ENCODE assay signal across 7 mouse cellular contexts in the genomic region with DNA sequence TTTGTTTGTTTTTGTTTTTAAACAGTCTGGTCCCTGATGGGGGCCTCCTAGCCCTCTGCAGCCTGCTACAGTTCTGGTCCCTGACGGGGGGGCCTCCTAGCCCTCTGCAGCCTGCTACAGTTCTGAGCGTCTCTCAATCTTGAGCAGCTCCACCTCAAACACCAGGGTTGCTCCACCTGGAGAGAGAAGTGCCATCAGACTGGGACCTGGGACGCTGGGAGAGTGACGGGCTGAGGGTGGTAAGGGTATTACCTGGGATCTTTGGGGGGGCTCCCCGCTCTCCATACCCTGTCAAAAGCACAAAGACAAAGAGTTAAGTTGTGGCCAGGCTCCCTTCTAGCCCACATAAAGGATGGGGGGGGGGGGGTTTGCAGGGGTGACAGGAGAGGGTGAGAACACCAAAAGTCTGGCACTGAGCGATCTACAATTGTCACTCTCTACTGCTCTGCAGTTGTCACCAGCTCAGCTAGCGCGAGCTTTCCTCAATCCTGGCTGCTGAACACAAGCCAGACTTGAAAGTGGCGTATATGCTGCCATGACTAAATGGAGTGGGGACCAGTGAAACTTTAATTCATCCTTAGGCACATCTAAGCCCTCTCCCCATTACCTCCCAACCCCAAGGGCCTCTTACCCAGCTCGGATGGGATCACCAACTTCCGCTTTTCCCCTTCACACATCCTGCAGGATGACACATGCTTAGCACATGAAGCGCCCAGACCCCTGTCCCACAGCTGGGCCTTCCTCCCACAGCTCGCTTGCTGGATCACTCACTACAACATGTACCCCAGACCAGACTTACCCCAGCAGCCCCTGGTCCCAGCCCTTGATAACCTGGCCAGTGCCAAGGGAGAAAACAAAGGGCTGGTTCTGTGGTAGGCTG. TPM values are rescaled to one million over a fixed set of nuclear protein-coding genes. Genes with fewer than 3 reads are reported as not detected.
A peak's percentile ranks its signal among the peaks of the same experiment; 100 is the strongest.
DNase-seq lines count a peak whose midpoint lies in the region; ATAC-seq and TF ChIP-seq lines count a peak whose summit lies in the region.

No protein-coding gene starts in this region.

- peaks cover 28% of the 10 kb centered on the region for H3K36me3 ChIP-seq in lung, embryonic 15.5 days
- H3K36me3 ChIP-seq in forebrain, embryonic 13.5 days (ENCODE audit: poor library complexity, severe bottlenecking) = peaks cover 32% of the 10 kb centered on the region
- peaks cover 24% of the 10 kb centered on the region for H3K36me3 ChIP-seq in limb, embryonic 14.5 days (ENCODE audit: control insufficient read depth, insufficient read depth, low read length)
- peaks cover 21% of the 10 kb centered on the region for H3K36me3 ChIP-seq in stomach, embryonic 14.5 days (ENCODE audit: control insufficient read depth, insufficient read depth, low read length)

- ATAC-seq in lung, embryonic 15.5 days (ENCODE audit: borderline replicate concordance, extremely low read depth, low FRiP score, low TSS enrichment) = no peak
- no peak for ATAC-seq in forebrain, embryonic 13.5 days
- ATAC-seq in limb, embryonic 14.5 days (ENCODE audit: low FRiP score, low read depth) = no peak
- ATAC-seq in stomach, embryonic 14.5 days (ENCODE audit: insufficient number of reproducible peaks, insufficient read depth, low FRiP score, low read depth) = no peak

- peak overlapping the region; percentile 78 for H3K4me2 ChIP-seq in lung, embryonic 15.5 days
- peak overlapping the region; percentile 91 for H3K4me2 ChIP-seq in forebrain, embryonic 13.5 days
- H3K4me2 ChIP-seq in limb, embryonic 14.5 days (replicated peaks; ENCODE audit: low read depth, low read length, severe bottlenecking) = peak overlapping the region; percentile 68; the same call in 1 of the 2 replicates
- peak overlapping the region; percentile 76; the same call in 1 of the 2 replicates for H3K4me2 ChIP-seq in stomach, embryonic 14.5 days (replicated peaks; ENCODE audit: low read depth, low read length)

- no peaks in the 10 kb centered on the region for H3K9me3 ChIP-seq in lung, embryonic 15.5 days
- H3K9me3 ChIP-seq in forebrain, embryonic 13.5 days (replicated peaks) = no peaks in the 10 kb centered on the region
- H3K9me3 ChIP-seq in limb, embryonic 14.5 days (ENCODE audit: control insufficient read depth, low read length) = no peaks in the 10 kb centered on the region
- H3K9me3 ChIP-seq in stomach, embryonic 14.5 days (ENCODE audit: control insufficient read depth, low read depth, low read length) = no peaks in the 10 kb centered on the region

- H3K9ac ChIP-seq in lung, embryonic 15.5 days = peak overlapping the region; percentile 56; the same call in 1 of the 2 replicates
- H3K9ac ChIP-seq in forebrain, embryonic 13.5 days = peak overlapping the region; percentile 73
- H3K9ac ChIP-seq in limb, embryonic 14.5 days (ENCODE audit: low read depth, low read length, severe bottlenecking) = no peak overlapping the region
- H3K9ac ChIP-seq in stomach, embryonic 14.5 days (replicated peaks; ENCODE audit: low read depth, low read length) = 0 out of 2 replicates have a peak overlapping the region, but pooled peaks have one; percentile 60

- WGBS in lung, embryonic 15.5 days = 73% methylated on average over 13 of the region's 13 CpGs
- 88% methylated on average over 13 of the region's 13 CpGs for WGBS in forebrain, embryonic 13.5 days
- 83% methylated on average over 13 of the region's 13 CpGs for WGBS in limb, embryonic 14.5 days
- 80% methylated on average over 13 of the region's 13 CpGs for WGBS in stomach, embryonic 14.5 days

- no peaks in the 10 kb centered on the region for H3K27me3 ChIP-seq in lung, embryonic 15.5 days
- H3K27me3 ChIP-seq in forebrain, embryonic 13.5 days = no peaks in the 10 kb centered on the region
- H3K27me3 ChIP-seq in limb, embryonic 14.5 days (ENCODE audit: control insufficient read depth, insufficient read depth, low read length) = no peaks in the 10 kb centered on the region
- H3K27me3 ChIP-seq in stomach, embryonic 14.5 days (ENCODE audit: control insufficient read depth, insufficient read depth, low read length) = no peaks in the 10 kb centered on the region

- peak overlapping the region; percentile 82 for H3K4me3 ChIP-seq in lung, embryonic 15.5 days
- H3K4me3 ChIP-seq in forebrain, embryonic 13.5 days = peak overlapping the region; percentile 52
- peak overlapping the region; percentile 69 for H3K4me3 ChIP-seq in limb, embryonic 14.5 days (replicated peaks; ENCODE audit: low read length)
- H3K4me3 ChIP-seq in stomach, embryonic 14.5 days (ENCODE audit: low read depth, low read length) = 0 out of 2 replicates have a peak overlapping the region, but pooled peaks have one; percentile 67

- peaks cover 47% of the 10 kb centered on the region for H3K4me1 ChIP-seq in lung, embryonic 15.5 days
- H3K4me1 ChIP-seq in forebrain, embryonic 13.5 days = peaks cover 48% of the 10 kb centered on the region
- H3K4me1 ChIP-seq in limb, embryonic 14.5 days (ENCODE audit: control insufficient read depth, insufficient read depth, low read length) = peaks cover 21% of the 10 kb centered on the region
- peaks cover 34% of the 10 kb centered on the region for H3K4me1 ChIP-seq in stomach, embryonic 14.5 days (ENCODE audit: control insufficient read depth, insufficient read depth, low read length)

- no peak for DNase-seq in lung, postnatal 14 days
- no peak for DNase-seq in limb, embryonic 14.5 days (ENCODE audit: low spot score)
- no peak for DNase-seq in cerebellum, postnatal 4 days (ENCODE audit: low spot score in 2 of 2)
- DNase-seq in adrenal gland, adult 2 months = no peak

- TF ChIP-seq POLR2A in limb, embryonic 14.5 days (IDR thresholded peaks at IDR 0.05; ENCODE audit: borderline replicate concordance, extremely low read depth, insufficient read depth, insufficient read length) = no peak

- H3K27ac ChIP-seq in lung, embryonic 15.5 days = peak overlapping the region; percentile 95; the same call in 1 of the 2 replicates
- peak overlapping the region; percentile 86 for H3K27ac ChIP-seq in forebrain, embryonic 13.5 days
- H3K27ac ChIP-seq in limb, embryonic 14.5 days (replicated peaks; ENCODE audit: low read depth, low read length) = no peak overlapping the region
- H3K27ac ChIP-seq in stomach, embryonic 14.5 days (ENCODE audit: low read length) = peak overlapping the region; percentile 41

RNA-seq across cellular contexts. Expression of gene Plcb3, which starts 1.7 kb away (rescaled TPM):
- polyA plus RNA-seq in lung, embryonic 15.5 days (2015; fragmentation: Nextera tagmentation; extraction: Ambion mirVana) = 53.5 and 53.9 TPM in 2 replicates
- polyA plus RNA-seq in forebrain, embryonic 13.5 days (2015; fragmentation: Nextera tagmentation; extraction: Ambion mirVana) = 11.0 TPM in 2 replicates
- 80.6 and 102 TPM in 2 replicates for polyA plus RNA-seq in limb, embryonic 14.5 days (2012; rRNA removed)
- 36.6 and 42.4 TPM in 2 replicates for polyA plus RNA-seq in limb, embryonic 14.5 days (2014; fragmentation: Nextera tagmentation; extraction: Ambion mirVana)
- 50.6 and 56.1 TPM in 2 replicates for polyA plus RNA-seq in stomach, embryonic 14.5 days (2014; fragmentation: Nextera tagmentation; extraction: Ambion mirVana)
- total RNA-seq in adrenal gland, adult 2 months (2021) = 10 to 100 TPM; 34.1 to 47.8 TPM
- polyA plus RNA-seq in adrenal gland, adult 2 months (2012; rRNA removed) = 69.1 and 87.1 TPM in 2 replicates

RNA-seq across cellular contexts. Expression of gene Fkbp2, which starts 2.3 kb away (rescaled TPM):
- 121 and 126 TPM in 2 replicates for polyA plus RNA-seq in lung, embryonic 15.5 days (2015; fragmentation: Nextera tagmentation; extraction: Ambion mirVana)
- 86.9 and 97.9 TPM in 2 replicates for polyA plus RNA-seq in forebrain, embryonic 13.5 days (2015; fragmentation: Nextera tagmentation; extraction: Ambion mirVana)
- 39.9 and 73.3 TPM in 2 replicates for polyA plus RNA-seq in limb, embryonic 14.5 days (2012; rRNA removed)
- polyA plus RNA-seq in limb, embryonic 14.5 days (2014; fragmentation: Nextera tagmentation; extraction: Ambion mirVana) = 71.5 and 80.5 TPM in 2 replicates
- 88.3 and 94.1 TPM in 2 replicates for polyA plus RNA-seq in stomach, embryonic 14.5 days (2014; fragmentation: Nextera tagmentation; extraction: Ambion mirVana)
- 100 to 1,000 TPM; 110 to 119 TPM for total RNA-seq in adrenal gland, adult 2 months (2021)
- 31.3 and 35.4 TPM in 2 replicates for polyA plus RNA-seq in adrenal gland, adult 2 months (2012; rRNA removed)

RNA-seq across cellular contexts. Expression of gene Ppp1r14b, which starts 3.2 kb away (rescaled TPM):
- polyA plus RNA-seq in lung, embryonic 15.5 days (2015; fragmentation: Nextera tagmentation; extraction: Ambion mirVana) = 141 and 160 TPM in 2 replicates
- 106 and 139 TPM in 2 replicates for polyA plus RNA-seq in forebrain, embryonic 13.5 days (2015; fragmentation: Nextera tagmentation; extraction: Ambion mirVana)
- polyA plus RNA-seq in limb, embryonic 14.5 days (2012; rRNA removed) = 277 and 304 TPM in 2 replicates
- 249 and 282 TPM in 2 replicates for polyA plus RNA-seq in limb, embryonic 14.5 days (2014; fragmentation: Nextera tagmentation; extraction: Ambion mirVana)
- polyA plus RNA-seq in stomach, embryonic 14.5 days (2014; fragmentation: Nextera tagmentation; extraction: Ambion mirVana) = 99.5 and 103 TPM in 2 replicates
- total RNA-seq in adrenal gland, adult 2 months (2021) = 100 to 1,000 TPM; 123 to 288 TPM
- 156 and 181 TPM in 2 replicates for polyA plus RNA-seq in adrenal gland, adult 2 months (2012; rRNA removed)

RNA-seq across cellular contexts. Expression of gene Vegfb, which starts 9.5 kb away (rescaled TPM):
- polyA plus RNA-seq in lung, embryonic 15.5 days (2015; fragmentation: Nextera tagmentation; extraction: Ambion mirVana) = 42.9 and 48.7 TPM in 2 replicates
- polyA plus RNA-seq in forebrain, embryonic 13.5 days (2015; fragmentation: Nextera tagmentation; extraction: Ambion mirVana) = 33.4 and 34.6 TPM in 2 replicates
- 46.7 and 55.7 TPM in 2 replicates for polyA plus RNA-seq in limb, embryonic 14.5 days (2012; rRNA removed)
- 44.9 and 54.5 TPM in 2 replicates for polyA plus RNA-seq in limb, embryonic 14.5 days (2014; fragmentation: Nextera tagmentation; extraction: Ambion mirVana)
- polyA plus RNA-seq in stomach, embryonic 14.5 days (2014; fragmentation: Nextera tagmentation; extraction: Ambion mirVana) = 38.5 and 44.7 TPM in 2 replicates
- total RNA-seq in adrenal gland, adult 2 months (2021) = 100 to 1,000 TPM; 109 to 131 TPM
- polyA plus RNA-seq in adrenal gland, adult 2 months (2012; rRNA removed) = 149 and 263 TPM in 2 replicates

RNA-seq across cellular contexts. Expression of gene Dnajc4, which starts 14.4 kb away (rescaled TPM):
- 23.5 and 23.9 TPM in 2 replicates for polyA plus RNA-seq in lung, embryonic 15.5 days (2015; fragmentation: Nextera tagmentation; extraction: Ambion mirVana)
- polyA plus RNA-seq in forebrain, embryonic 13.5 days (2015; fragmentation: Nextera tagmentation; extraction: Ambion mirVana) = 19.1 and 19.8 TPM in 2 replicates
- polyA plus RNA-seq in limb, embryonic 14.5 days (2012; rRNA removed) = 32.4 and 38.0 TPM in 2 replicates
- polyA plus RNA-seq in limb, embryonic 14.5 days (2014; fragmentation: Nextera tagmentation; extraction: Ambion mirVana) = 24.4 and 26.8 TPM in 2 replicates
- 23.8 and 31.2 TPM in 2 replicates for polyA plus RNA-seq in stomach, embryonic 14.5 days (2014; fragmentation: Nextera tagmentation; extraction: Ambion mirVana)
- 10 to 100 TPM; 42.6 to 50.7 TPM for total RNA-seq in adrenal gland, adult 2 months (2021)
- 43.0 and 47.5 TPM in 2 replicates for polyA plus RNA-seq in adrenal gland, adult 2 months (2012; rRNA removed)
